Mouse (Mus musculus): Measurements from ENCODE around the gene Camsap2. TPM values are rescaled to one million over a fixed set of nuclear protein-coding genes. Genes with fewer than 3 reads are reported as not detected.

Camsap2 gene
- polyA plus RNA-seq, 1 experiment from 2014 or later, result 27.5 TPM

DNA sequence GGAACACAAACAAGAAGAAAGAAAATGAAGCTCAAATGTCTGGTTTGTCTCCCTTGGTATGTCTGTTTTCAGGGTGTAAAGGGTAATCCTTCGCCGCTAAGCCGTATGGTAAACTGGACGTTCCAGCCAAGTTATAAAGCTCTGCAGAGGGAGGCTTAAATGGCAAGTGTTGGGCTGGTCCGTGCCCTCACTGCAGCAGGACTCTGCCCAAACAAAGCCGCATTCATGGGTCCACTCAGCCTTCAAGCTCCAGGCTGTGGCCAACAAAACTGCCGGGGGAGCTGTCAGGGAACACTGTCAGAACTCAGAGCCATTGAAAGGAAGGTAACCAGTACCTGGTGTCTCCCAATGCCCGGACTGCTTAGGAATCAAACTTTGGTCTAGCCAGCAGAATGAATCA, 16.7 kb upstream of the Camsap2 start:
- Histone ChIP-seq H3K36me3 (no peaks in the 10 kb centered on the region), H3K4me1 (replicated peaks) (no peaks in the 10 kb centered on the region; the same call in 1 of the 2 replicates), H3K9ac (no peak overlapping the region), H3K9me3 (no peaks in the 10 kb centered on the region), H3K27me3 (no peaks in the 10 kb centered on the region), H3K4me2 (no peak overlapping the region), H3K27ac (replicated peaks) (no peak overlapping the region), H3K4me3 (no peak overlapping the region)
- 42% methylated on average over 8 of the region's 8 CpGs for WGBS
- ATAC-seq (ENCODE audit: low read depth), result no peak; the same call in 1 of the 2 replicates

DNA sequence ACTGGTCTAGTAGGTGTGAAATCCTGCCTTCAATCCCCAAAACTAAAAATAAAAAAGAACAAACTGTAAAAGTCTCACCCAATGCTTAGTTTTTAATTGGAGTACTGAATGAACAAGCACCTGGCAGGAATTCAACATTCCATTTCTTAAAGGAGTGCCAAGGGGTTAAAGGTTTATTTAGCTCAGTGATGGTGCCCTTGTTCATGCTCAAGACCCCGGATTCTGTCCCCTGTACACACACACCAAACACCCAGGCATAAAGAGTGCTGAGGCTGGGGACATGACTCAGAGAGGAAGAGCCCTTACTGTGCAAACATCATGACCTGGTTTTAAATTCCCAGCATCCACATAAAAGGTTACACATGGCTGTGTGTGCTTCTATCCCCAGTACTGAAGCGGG, 15.5 kb upstream of the Camsap2 start:
- Histone ChIP-seq H3K9ac (no peak overlapping the region), H3K27me3 (no peaks in the 10 kb centered on the region), H3K4me3 (no peak overlapping the region), H3K36me3 (no peaks in the 10 kb centered on the region), H3K9me3 (no peaks in the 10 kb centered on the region), H3K4me1 (replicated peaks) (no peaks in the 10 kb centered on the region; the same call in 1 of the 2 replicates), H3K4me2 (no peak overlapping the region), H3K27ac (replicated peaks) (no peak overlapping the region)
- 76% methylated on average over 2 of the region's 2 CpGs for WGBS
- no peak for ATAC-seq (ENCODE audit: low read depth)

DNA sequence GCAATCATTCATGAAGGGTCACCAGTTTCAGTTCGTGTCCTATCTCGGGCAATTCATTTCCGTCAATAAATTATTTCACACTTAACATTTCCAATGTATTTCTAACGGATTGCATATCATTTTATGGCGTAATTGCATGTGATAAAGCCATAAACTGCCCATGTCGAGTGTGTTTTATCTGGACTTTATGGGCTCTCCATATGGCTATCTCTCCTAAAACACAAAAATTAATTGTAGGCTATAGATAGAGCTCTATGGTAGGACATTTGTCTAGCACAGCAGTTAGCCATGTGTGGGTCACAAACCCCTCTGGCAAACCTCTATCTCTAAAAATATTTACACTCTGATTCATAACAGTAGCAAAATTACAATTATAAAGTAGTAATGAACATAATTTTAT, 15.0 kb upstream of the Camsap2 start:
- Histone ChIP-seq H3K9me3 (no peaks in the 10 kb centered on the region), H3K4me1 (replicated peaks) (no peaks in the 10 kb centered on the region; the same call in 1 of the 2 replicates), H3K27me3 (no peaks in the 10 kb centered on the region), H3K4me2 (no peak overlapping the region), H3K36me3 (no peaks in the 10 kb centered on the region), H3K9ac (no peak overlapping the region), H3K4me3 (no peak overlapping the region), H3K27ac (replicated peaks) (no peak overlapping the region)
- ATAC-seq (ENCODE audit: low read depth), result no peak
- 57% methylated on average over 6 of the region's 6 CpGs for WGBS

DNA sequence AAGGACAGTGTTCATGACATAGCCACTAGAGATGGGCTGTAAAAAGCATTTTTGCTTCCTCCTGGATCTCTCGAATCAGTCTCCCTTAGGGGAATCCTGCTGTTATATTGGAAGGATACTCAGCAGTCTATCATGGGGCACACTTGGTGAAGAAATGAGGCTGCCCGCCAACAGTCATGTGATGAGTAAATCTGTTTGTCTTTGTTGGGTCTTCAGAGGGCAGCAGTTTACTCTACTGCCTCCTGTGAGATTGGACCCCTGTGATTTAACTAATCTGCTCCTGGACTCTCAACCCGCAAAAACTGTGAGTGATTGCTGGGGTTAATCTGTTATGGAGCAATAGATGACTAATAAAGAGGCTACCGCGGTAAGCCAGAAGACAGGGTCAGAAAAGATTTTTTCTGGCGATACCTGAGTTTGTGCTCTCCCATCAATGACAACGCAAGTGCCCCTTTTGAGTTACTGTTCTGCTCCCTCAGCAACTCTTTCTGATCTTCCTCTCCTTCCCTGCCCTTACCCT, 13.0 kb upstream of the Camsap2 start:
- no peaks in the 10 kb centered on the region for H3K36me3 ChIP-seq
- no peak overlapping the region for H3K27ac ChIP-seq (replicated peaks)
- 54% methylated on average over 7 of the region's 7 CpGs for WGBS
- H3K27me3 ChIP-seq, result no peaks in the 10 kb centered on the region
- H3K9ac ChIP-seq, result no peak overlapping the region
- H3K9me3 ChIP-seq, result no peaks in the 10 kb centered on the region
- H3K4me1 ChIP-seq (replicated peaks), result no peaks in the 10 kb centered on the region; the same call in 1 of the 2 replicates
- no peak overlapping the region for H3K4me2 ChIP-seq
- no peak overlapping the region for H3K4me3 ChIP-seq
- no peak for ATAC-seq (ENCODE audit: low read depth)

DNA sequence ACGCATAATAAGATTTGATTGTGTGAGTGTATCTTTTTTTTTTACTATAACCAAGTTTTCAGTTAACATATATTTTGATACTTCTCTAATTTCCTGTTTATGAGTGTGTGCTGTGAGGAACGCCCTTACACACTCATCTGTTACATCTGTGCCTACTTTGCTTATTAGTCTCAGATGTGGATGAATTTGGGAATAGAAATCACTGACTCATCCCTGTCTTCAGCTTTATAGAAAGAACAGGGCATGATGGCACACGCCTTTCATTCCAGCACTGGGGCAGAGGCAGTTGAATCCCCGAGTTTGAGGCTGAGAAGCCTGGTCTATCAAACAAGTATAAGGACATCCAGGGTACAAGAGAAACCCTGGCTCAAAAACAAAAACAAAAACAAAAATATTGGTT, 9.7 kb upstream of the Camsap2 start:
- Histone ChIP-seq H3K27ac (replicated peaks) (no peak overlapping the region), H3K27me3 (no peaks in the 10 kb centered on the region), H3K4me1 (replicated peaks) (peaks cover 11% of the 10 kb centered on the region), H3K4me3 (no peak overlapping the region), H3K9me3 (no peaks in the 10 kb centered on the region), H3K9ac (no peak overlapping the region), H3K36me3 (no peaks in the 10 kb centered on the region), H3K4me2 (no peak overlapping the region)
- ATAC-seq (ENCODE audit: low read depth), result no peak
- 78% methylated on average over 4 of the region's 4 CpGs for WGBS

DNA sequence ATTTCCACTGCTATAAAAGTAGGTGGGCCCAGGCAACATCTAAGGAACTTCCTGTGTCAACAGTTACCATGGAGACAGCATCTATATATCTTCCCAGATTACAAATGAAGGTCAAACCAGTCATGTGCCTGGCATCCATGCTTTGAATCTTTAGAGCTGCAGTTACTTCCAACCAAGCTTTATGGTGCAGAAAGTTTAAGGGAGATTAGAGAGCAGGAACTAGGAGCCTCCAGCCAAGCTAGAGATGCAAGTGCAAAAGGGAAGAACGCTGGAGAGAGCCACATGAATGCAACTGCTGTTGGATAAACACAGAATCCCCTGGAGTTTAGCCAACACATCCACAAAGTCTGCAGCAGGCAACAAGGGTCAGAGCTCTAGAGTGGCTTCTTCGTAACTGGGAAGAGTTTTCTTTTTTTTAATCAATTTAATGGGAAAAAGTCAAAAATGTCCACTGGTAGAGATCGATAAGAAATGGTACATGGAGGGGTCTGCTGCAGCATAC, 4.8 kb upstream of the Camsap2 start:
- Histone ChIP-seq H3K4me3 (no peak overlapping the region), H3K9me3 (no peaks in the 10 kb centered on the region), H3K9ac (no peak overlapping the region), H3K4me2 (no peak overlapping the region), H3K4me1 (replicated peaks) (peaks cover 25% of the 10 kb centered on the region), H3K27me3 (peaks cover 9% of the 10 kb centered on the region; the same call in 1 of the 2 replicates), H3K36me3 (no peaks in the 10 kb centered on the region), H3K27ac (replicated peaks) (no peak overlapping the region)
- 47% methylated on average over 3 of the region's 3 CpGs for WGBS
- no peak for ATAC-seq (ENCODE audit: low read depth)

DNA sequence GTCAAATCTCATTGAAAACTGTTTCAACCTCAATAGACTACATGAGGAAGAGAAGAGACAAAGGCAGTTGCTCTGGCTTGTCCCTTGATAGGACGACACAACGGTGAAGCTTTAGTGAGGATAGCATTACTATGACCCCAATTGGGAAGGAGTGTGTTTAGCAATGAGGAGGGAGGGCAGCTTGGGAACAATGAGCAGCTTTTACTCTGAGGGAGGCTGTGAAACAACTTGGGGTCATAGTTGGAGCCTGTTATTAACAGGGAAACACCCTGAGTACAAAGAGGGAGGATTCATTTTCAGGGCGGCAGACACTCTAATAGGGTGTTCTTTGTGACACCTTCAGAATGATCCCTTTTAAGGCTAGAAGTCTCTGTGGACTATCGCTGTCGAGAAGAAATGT, 2.2 kb upstream of the Camsap2 start:
- Histone ChIP-seq H3K4me3 (no peak overlapping the region), H3K27me3 (peaks cover 9% of the 10 kb centered on the region; the same call in 1 of the 2 replicates), H3K27ac (replicated peaks) (no peak overlapping the region), H3K4me1 (replicated peaks) (peaks cover 38% of the 10 kb centered on the region), H3K9ac (no peak overlapping the region), H3K36me3 (no peaks in the 10 kb centered on the region), H3K9me3 (no peaks in the 10 kb centered on the region), H3K4me2 (no peak overlapping the region)
- no peak for ATAC-seq (ENCODE audit: low read depth)
- 32% methylated on average over 5 of the region's 5 CpGs for WGBS

DNA sequence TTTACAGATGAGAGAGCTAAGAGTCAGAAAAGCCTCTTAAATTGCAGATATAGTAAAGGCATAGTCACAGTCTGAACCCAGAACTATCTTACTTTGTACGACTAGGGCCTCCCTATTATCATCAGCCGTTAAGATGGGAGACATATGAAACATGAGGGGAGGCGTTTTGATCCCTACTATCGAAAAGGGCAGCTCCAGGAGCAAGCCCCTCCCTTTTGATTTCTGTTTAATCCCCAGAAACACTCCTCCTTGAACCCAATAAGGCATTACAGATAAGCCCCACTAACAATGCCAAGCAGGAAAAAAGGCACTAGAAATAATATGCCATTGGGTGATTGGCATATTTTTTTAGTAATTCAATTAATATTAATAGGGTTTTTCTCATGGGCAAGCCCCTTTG, 1.2 kb upstream of the Camsap2 start:
- Histone ChIP-seq H3K9ac (no peak overlapping the region), H3K36me3 (no peaks in the 10 kb centered on the region), H3K9me3 (no peaks in the 10 kb centered on the region), H3K27me3 (peaks cover 9% of the 10 kb centered on the region; the same call in 1 of the 2 replicates), H3K4me2 (no peak overlapping the region), H3K4me3 (no peak overlapping the region), H3K27ac (replicated peaks) (no peak overlapping the region), H3K4me1 (replicated peaks) (peaks cover 47% of the 10 kb centered on the region)
- ATAC-seq (ENCODE audit: low read depth), result no peak
- WGBS, result 72% methylated on average over 4 of the region's 4 CpGs

DNA sequence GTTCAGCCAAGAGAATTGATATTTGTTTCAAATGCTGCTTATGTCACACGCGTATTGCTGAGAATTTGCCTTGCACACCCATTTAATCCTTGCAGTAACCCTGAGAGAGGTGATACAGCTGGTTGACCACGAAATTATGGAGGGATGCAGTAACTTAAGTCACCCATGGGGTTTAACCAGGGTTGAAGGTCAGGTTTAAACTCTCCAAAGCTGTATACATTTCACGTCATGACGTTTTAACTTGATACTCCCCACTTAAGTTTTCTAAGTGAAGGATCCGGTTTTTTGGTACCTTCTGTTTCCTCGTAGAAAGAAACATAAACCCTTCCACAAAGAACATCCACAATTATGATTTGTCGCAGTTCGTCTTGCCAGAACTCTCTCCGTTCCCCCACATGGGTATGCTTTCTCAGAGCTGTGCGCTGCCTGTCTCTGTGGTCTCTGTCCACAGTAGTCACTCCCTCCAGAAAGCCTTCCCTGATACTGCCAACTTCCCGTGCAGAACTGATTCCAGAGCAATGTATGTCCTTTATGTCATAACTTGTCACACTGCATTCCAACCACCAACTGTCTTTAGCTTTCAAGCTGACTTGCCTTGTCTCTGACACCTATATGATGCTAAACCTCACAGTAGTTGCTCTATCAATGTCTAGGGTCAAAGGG, 600 bp upstream of the Camsap2 start:
- Histone ChIP-seq H3K4me2 (peak overlapping the region; percentile 67), H3K27ac (replicated peaks) (peak overlapping the region; percentile 99)
- ATAC-seq (ENCODE audit: low read depth), result no peak; the same call in 1 of the 2 replicates

DNA sequence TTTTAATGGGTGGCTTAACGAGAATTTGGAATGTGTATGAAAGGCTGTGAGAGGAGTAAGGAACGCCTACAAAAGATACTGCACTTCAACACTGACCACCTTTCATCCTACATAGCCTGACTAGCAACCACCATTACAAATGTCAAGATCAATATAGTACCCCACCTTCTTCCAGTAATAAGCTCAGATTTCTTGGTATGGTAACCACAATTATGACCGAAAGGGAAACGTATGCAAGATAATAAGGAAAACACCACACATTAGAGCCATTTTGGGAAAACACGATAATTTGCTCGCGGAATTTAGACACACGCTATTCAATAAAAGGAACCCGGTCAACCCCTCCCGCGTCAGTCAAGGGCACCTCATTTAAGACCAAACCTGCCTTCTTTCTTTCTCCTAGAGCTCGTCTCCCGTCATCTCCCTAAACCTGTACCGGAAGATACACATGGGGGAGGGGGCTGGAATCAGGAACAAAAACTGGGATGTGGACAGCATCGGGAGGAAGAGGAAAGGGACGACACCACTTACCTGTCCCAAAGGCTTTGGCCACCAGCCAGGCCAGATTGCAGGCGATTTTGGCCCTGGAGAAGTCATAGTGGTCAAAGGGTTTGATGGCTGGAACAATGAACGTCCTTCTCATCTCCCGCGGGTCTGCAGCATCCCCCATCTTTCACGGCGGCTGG, 993 bp downstream of the Camsap2 start:
- 1% methylated on average over 22 of the region's 22 CpGs for WGBS
- Histone ChIP-seq H3K36me3 (peaks cover 5% of the 10 kb centered on the region; the same call in 1 of the 2 replicates), H3K27me3 (peaks cover 9% of the 10 kb centered on the region; the same call in 1 of the 2 replicates), H3K9ac (peak overlapping the region; percentile 97), H3K27ac (replicated peaks) (peak overlapping the region; percentile 99), H3K9me3 (no peaks in the 10 kb centered on the region), H3K4me1 (replicated peaks) (peaks cover 43% of the 10 kb centered on the region), H3K4me2 (peak overlapping the region; percentile 67), H3K4me3 (peak overlapping the region; percentile 98)
- peak; percentile 12; the same call in 1 of the 2 replicates for ATAC-seq (ENCODE audit: low read depth)

More for the DNA sequence above, 600 bp upstream of the Camsap2 start:
- peak overlapping the region; percentile 98 for H3K4me3 ChIP-seq
- peaks cover 9% of the 10 kb centered on the region; the same call in 1 of the 2 replicates for H3K27me3 ChIP-seq
- no peaks in the 10 kb centered on the region for H3K36me3 ChIP-seq
- 8% methylated on average over 12 of the region's 12 CpGs for WGBS
- H3K9ac ChIP-seq, result peak overlapping the region; percentile 70
- no peaks in the 10 kb centered on the region for H3K9me3 ChIP-seq
- H3K4me1 ChIP-seq (replicated peaks), result peaks cover 50% of the 10 kb centered on the region

DNA sequence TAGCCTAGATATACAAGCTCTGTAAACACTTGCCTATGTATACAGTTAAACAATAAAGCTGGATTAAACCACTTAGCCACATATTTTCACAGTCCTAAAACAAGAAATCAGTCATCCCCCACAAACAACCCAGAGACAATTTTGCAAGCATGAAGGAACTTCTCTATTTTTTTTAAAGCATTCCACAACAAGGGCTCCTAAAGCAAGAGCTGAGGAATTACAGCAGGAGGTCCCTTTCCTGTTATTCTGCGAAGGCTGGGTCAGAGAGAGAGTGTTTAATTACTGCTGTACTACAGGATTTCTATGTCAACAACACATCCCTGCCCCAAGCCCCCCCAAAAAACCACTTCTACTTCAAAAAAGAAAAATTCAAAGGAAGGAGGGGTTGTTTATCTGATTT, 1.6 kb downstream of the Camsap2 start:
- no peaks in the 10 kb centered on the region for H3K9me3 ChIP-seq
- peak overlapping the region; percentile 67 for H3K4me2 ChIP-seq
- WGBS, result 3% methylated on average over 1 of the region's 1 CpGs
- H3K27ac ChIP-seq (replicated peaks), result 0 out of 2 replicates have a peak overlapping the region, but pooled peaks have one; percentile 20
- peaks cover 43% of the 10 kb centered on the region for H3K4me1 ChIP-seq (replicated peaks)
- H3K36me3 ChIP-seq, result peaks cover 5% of the 10 kb centered on the region; the same call in 1 of the 2 replicates
- H3K4me3 ChIP-seq, result peak overlapping the region; percentile 98
- peak overlapping the region; percentile 97 for H3K9ac ChIP-seq
- H3K27me3 ChIP-seq, result peaks cover 9% of the 10 kb centered on the region; the same call in 1 of the 2 replicates
- no peak for ATAC-seq (ENCODE audit: low read depth)

DNA sequence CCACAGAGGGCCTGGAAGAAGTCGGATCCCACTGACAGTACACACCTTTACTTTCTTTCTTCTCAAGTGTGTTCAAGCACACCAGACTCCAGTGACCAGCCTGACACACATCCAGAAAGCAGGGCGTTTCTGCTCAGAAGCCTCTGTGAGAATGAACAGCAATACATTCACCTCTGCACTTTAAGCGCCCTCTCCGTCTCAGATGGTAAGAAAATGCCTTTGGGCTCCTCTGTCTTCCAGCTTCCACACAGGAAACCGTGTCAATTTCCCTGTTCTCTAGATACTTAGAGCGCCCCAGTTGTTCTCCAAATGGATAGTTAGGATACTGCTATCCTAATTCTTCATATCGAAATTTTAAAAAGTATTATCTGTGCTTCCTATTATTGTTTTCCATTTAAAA, 2.2 kb downstream of the Camsap2 start:
- H3K9me3 ChIP-seq, result no peaks in the 10 kb centered on the region
- no peak overlapping the region for H3K27ac ChIP-seq (replicated peaks)
- no peak for ATAC-seq (ENCODE audit: low read depth)
- H3K9ac ChIP-seq, result peak overlapping the region; percentile 97
- peak overlapping the region; percentile 98 for H3K4me3 ChIP-seq
- H3K4me1 ChIP-seq (replicated peaks), result peaks cover 43% of the 10 kb centered on the region
- peak overlapping the region; percentile 67 for H3K4me2 ChIP-seq
- peaks cover 6% of the 10 kb centered on the region; the same call in 1 of the 2 replicates for H3K27me3 ChIP-seq
- peaks cover 5% of the 10 kb centered on the region; the same call in 1 of the 2 replicates for H3K36me3 ChIP-seq
- 15% methylated on average over 7 of the region's 7 CpGs for WGBS

Measured in neural tube, embryonic 13.5 days (tissue).